10 mouse cellular contexts compared by ENCODE assay signal in genomic region chr7:123424281-123424680, GRCm38 (mm10).
"Had no signal": no experiment of that assay in that cellular context is flagged by ENCODE, and none has a peak within 500 bp of the region (broad histone marks: within the 10 kb centered on the region; RNA-seq: fewer than 3 reads in every experiment).

No protein-coding gene starts in this region.

- DNase-seq: lung, adult 2 months; lung, postnatal 14 days; lung, postnatal 36 days; right cerebral cortex, postnatal 14 days; thymus, adult 2 months; thymus, postnatal 25 days; thymus, postnatal 4 days had no signal

- ATAC-seq: lung, postnatal 0 days; midbrain, embryonic 13.5 days; midbrain, embryonic 15.5 days had no signal
